Mouse (Mus musculus) layer of hippocampus, adult 18-20 months (tissue): ENCODE results near the gene Atoh8. TPM values are rescaled to one million over a fixed set of nuclear protein-coding genes. Genes with fewer than 3 reads are reported as not detected.

Source experiments
- DNase-seq, 2 experiments: peaks; one replicate each; pipeline ENCODE4 v3.0.0; 2022; ENCODE audit warnings: low spot score in 2 of 2
- total RNA-seq, 2 experiments: library from RNA; stranded (reverse); gene quantifications; 2 replicates each; pipeline ENCODE4 v1.2.3; 2021

The Atoh8 gene
- total RNA-seq, 2 experiments from 2014 or later, result 3.2 to 3.4 TPM

DNA sequence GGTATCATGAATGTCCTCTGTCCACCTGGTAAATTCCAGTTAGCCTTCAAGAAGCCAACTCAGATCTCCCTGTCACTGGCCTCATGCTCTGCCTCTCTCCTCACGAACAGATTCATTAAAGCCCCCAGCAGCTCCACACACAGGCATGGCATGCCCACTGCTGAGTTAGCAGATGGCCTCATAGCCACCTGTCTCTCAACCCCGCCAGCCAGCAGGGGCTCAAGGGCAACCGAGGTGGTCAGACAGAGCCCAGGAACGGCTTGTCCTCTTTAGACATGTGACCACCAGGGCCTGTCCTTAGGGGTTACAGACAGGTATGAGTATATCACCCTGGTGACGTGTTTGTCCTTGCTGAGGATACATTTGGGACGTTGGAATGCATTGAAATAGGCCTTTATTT lies 19.9 kb upstream of the Atoh8 start:
- DNase-seq, result no peak

DNA sequence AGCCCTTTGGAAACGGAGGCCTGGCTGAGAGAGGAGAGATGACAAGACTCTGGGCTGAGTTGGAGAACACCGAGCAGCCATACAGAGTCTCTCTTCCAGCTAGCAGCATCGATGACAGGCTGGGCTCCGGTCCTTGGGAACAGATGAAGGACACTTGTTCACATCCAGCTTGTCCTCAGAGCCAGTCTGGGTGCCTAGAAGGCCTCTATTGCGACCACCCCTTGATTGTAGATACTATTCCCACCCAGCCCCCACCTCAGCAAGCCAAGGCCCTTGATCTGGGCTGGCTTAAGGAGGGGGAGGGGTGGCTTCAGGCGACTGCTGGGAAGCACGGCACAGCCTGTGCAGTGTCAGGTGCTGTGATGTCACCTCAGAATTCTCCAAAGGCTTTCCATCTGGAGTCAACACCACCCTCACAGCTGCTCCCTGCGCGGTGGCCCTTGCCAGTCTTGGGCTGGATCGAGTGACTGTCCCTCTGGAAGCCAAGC lies 19.3 kb upstream of the Atoh8 start:
- DNase-seq, result no peak

DNA sequence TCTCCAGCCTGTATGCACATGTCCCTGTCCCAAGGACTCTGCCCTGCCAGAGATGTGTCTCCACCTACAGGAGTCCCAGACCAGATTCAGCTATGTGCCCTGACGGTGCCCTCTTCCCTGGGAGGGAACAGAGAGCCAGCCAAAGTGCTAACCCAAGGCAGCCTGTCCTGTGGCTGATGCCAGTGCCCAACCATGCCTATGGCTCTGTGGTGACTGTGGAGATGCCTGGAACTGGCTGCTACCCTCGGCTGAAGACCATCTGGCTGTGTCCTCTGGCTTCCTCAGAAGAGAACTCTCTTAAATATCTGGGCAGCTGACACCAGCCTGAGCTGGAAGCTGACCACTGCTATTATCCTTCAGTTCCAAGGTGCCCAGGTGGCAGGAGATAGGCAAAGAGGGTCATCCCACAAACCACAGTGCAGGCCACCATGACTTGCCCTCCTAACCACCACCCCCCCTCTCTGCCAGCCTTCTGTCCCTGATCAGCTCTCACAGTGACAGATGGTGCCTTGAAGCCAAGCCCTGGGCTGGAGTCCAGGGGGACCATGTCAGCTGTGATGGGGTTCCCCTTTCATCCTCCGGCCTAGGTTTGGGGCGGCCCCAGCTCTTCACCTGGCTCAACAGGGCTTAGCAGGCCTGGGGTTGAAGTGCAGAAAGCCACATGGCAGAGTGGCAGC lies 18.7 kb upstream of the Atoh8 start:
- no peak for DNase-seq

DNA sequence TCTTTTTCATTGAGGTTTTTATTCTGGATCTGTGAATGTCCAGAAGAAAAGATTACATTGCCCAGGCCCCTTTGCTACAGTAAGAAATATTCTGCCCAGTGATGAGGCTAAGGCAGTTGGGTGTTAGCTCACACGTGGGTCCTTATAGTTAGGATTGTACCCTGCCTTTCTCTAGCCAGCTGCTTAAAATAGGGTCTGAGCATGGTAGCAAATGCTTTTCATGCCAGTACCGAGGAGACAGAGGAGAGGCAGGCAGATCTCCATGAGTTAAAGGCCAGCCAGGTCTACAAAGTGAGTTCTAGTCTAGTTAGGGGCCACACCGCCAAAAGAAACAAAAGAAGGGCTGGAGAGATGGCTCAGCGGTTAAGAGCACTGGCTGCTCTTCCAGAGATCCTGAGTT lies 17.8 kb upstream of the Atoh8 start:
- DNase-seq, result no peak

DNA sequence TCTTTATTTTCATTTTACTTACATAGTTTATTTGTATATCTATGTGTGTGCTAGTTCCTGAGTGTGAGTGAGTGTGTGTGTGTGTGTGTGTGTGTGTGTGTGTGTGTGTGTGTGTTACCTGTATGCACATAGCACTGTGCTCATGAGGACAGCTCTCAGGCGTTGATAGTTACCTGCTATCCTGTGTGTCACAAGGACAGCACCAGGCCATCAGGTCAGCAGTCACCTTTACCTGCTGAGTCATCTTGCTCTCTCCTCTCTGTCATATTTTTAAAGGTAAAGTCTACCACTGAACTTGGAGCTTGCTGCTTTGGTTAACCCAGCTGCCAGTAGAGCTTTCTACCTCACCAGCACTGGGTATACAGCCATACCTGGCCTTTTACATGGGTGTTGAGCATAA lies 17.1 kb upstream of the Atoh8 start:
- no peak for DNase-seq

DNA sequence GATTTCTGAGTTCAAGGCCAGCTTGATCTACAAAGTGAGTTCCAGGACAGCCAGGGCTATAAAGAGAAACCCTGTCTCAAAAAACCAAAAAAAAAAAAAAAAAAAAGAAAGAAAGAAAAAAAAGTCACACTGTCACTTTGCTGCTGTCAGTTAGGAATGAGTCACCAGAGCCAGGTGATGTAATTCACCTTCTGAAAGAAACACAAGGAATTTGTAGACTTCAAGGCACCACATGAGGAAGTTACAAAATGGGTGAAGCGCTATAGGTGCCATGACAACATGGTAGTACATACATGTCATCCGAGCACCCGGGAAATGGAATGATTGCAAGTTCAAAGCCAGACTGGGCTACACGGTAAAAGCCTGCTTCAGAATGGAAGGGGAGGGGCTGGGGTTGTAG lies 14.6 kb upstream of the Atoh8 start:
- DNase-seq, result no peak

DNA sequence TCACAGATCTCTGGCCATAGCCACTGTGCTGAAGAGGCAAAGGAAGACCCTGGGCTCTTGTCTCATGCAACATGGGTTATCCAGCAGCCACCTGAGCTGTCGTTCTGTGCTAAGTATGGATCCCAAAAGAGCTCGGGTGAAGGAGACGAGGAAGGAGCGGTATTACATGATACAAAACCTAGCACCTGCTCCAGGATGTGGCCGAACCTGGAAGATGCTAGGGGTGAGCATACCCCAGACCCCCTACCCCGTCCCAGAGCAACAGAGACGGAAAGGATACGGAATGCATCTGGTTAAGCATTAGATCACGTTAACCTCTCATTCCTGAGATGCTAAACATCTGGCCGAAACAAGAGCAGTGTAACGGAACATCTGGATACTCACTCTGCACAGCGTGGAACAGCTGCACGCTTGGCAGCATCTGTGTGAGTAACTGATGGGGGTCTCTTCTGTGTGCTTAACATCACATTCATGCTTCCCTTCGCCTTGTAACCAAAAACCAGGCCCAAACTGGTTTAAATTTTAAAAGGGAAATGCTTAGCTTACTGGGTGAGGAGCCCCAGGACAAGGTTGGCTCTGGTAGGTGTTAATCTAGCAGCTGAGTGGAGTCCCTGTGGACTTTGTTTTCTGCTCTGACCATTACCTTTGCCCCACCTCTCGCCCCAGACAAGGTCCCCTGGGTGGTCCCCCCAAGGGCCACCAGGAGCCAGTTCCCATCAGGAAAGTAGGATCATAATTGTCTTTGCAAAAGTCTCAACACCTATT lies 13.0 kb upstream of the Atoh8 start:
- DNase-seq, result no peak

DNA sequence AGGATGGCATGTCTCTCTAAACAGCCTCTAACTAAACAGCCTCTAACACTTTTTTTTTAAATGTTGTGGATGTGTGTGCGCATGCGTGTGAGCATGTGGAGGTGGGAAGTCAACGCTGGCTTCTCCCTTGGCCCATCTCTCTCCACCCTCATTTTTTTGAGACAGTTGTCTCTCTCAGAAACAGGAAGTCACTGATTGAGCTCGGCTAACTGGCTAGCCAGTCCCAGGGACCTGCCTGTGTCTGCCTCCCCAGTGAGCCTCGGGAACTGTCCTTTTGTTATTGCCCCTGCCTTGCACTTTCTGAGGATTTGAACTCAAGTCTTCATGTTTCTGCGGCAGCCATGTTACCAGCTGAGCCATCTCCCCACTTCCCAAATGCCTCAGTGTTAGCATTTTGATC lies 10.9 kb upstream of the Atoh8 start:
- no peak for DNase-seq

DNA sequence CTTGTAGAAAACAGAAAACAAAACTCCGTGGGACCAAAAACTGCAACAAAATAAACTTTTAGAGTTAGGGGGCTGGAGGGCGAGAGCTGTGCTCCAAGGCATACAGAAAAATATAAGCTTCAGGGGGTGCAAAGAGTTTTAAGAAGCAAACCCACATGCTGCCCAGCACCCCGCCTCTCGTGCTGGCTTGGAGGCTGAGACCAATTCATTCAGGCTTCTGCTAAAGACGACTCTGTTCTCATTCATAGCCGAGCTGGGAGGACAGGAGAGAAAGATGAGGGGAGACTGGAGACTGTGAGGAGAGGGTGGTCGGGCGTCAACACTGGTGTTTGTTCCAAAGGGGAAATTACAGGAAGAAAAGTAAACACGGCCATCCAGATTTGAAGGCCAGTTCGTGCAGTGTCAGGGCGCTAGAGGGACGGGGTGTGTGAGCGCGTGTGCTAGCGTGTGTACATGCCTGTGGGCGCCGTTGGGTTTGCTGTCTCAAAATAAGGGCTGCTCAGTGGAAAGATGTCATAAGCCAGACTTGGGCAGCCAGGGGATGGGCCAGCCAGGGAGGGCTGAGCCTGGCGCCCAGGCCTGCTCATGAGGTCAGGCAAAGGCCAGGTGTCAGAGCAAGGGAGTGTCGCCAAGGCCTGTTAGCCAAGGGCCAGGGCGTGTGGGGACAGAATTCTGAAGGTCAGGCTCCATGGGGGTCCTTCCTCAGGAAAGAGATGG lies 9.3 kb upstream of the Atoh8 start:
- DNase-seq, result no peak

DNA sequence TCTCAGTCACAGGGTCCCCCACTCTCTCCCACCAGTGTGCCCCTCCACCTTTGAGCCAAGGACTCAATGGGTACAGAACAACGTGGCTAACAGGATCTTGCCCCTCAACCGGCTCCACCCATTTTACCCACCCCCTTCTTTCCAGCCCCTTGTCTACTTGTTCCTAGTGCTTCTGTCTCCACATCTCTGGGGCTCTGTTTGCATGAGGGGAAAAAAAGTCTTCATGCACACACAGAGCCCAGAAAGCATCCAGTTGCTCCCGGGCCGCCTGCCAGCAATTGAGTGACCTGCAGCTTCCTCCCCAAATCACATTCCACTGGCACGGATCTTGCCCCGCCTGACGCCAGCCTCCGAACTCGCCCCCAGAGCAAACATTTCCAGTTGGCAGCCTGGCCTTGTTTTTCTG lies 8.8 kb upstream of the Atoh8 start:
- DNase-seq, result peak; percentile 37 to 75

DNA sequence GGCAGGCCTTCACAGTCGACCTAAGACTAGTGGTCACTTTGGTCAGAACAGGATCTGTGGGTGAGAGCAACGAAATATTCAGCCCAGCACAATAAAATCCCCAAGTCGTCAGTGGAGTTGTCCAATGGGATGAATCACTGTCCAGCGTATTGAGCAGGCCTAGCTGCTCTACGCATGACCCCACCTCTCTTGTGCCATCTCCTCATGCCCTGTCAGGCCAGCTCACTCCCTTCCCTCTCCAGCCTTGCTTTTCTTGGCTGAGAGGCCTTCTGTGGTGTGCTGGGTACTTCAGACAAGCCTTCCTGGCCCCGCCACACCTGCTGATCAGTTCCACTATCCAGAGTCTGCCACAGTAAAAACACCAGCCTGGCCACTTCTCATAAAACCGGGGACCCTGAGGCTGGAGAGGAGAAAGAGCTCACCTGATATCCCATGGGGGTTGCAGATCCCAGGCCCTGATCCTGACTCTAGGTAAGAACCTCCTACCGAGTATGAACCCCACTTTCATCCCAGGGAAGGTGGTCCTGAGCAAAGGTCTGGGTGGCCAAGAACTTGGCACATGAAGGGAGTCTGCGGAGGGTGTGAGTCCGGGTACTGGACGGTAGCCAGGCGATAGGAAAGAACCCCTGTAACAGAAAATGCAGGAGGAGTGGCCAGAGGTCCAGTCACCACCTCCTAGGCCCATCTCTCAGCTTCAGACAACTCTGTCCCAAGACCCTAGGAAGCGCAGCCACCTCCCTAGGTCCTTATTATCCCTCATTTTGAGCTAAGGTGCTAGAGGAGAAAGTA lies 7.3 kb upstream of the Atoh8 start:
- DNase-seq, result no peak

DNA sequence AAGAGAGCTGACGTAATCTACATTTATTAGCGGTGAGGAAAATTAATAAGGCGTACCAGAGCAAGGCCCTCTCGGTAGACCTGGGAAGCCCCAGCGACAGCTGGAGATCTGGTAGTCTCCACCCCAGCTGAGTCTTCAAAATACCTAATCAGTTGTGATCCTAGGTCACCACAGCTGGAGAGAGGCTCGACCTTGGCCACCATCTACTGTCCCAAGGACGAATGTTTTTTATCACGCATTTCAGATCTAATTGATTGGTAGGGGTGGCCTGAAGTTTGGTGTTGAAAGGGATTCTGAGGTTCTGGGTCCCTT lies 6.4 kb upstream of the Atoh8 start:
- DNase-seq, result no peak

DNA sequence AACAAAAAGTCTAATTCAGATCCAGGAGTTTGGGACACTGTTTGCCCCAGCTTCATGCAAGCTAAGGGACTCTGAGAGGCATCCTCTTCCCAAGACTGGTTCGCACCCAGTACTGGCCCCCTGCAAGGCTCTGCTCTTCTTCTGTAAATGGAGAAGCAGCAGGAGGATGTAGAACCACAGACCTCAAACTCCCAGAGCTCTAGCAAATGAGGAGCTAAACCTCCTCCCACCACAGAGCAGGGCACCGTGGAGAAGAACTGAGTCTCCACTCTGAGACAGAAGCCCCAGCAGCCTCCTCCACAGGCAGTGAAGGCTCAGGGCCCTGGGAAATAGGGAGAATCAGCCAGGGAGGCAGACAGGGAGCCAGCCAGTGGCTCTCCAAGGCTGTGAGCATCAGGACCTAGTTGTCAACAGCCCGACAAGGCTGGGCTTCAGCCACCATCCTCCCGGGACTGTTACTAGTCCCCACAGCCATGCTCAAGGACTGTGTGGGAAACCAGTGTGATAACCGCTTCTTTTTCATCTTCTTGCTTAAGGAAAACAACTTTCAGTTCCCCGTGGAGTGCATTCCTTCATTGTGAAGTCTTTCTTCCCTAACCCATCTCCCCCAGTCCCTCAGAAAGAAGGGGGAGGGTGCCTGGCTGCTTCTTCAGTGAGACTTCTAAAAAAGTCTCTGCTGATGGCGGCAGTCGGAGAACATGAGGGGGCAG lies 5.9 kb upstream of the Atoh8 start:
- DNase-seq, result no peak

DNA sequence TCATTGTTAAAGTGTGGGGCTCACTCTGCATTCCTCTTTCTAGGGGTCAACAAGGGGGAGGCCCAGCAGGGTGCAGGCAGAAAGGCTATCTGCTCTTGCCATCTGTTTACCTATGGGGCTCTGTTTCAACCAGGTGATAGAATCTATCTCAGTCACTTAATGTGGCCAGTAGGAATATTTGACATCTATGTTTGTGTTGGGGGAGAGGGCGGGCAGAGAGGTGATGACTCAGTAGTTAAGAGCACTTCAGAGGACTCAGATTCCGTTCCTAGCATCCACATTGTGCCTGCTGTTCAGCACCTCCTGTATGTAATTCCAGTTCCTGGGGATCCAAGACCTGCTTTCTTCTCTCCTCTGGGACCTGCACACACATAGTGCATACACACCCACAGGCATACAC lies 4.7 kb upstream of the Atoh8 start:
- no peak for DNase-seq

DNA sequence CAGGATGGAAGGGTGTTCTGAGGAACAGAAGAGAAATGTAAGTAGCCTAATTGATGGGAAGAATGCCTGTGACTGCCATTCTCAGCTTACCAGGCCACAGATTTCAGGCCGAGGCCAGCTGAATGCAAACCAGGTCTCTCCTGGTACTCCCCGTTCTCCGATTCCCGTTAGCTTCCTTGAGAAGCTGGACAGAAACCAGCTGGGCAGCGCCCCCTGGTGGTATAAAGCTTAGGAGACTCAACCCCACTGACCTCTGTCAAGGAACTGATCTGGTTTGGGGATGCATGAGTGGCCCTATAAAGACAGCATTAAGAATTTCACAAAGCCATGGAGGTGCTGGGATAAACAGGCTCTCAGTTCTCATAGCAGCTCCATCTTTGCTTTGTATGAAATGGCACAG lies 1.7 kb upstream of the Atoh8 start:
- peak; percentile 61 to 86 for DNase-seq

DNA sequence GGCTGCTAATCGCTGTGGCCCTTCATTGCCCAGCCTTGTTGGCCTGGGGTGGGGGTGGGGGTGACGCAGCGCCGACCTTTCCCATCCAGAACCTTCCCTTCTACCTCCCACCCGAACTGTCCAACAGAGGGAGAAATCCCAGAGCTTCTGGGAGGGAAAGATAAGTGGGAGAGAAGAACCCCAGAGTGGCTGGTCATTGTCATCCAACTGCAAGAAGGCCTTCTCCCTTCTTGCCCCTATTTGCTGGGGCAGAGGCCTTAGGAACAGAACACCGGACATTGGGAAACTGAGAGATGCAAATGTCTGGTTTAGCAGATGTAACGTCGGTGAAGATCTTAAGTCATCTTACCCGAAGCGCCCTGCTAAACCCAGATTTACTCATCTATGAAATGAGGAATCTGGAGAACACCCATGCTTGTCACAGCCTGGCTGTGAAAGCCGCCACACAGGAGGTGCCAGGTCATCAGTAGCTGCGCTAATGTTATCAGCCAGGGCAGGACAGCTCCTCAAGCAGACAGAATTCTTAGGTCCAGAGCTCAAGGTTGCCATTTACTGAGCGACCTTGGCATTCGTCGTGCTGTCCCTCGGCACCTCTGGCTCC lies 530 bp upstream of the Atoh8 start:
- no peak for DNase-seq

DNA sequence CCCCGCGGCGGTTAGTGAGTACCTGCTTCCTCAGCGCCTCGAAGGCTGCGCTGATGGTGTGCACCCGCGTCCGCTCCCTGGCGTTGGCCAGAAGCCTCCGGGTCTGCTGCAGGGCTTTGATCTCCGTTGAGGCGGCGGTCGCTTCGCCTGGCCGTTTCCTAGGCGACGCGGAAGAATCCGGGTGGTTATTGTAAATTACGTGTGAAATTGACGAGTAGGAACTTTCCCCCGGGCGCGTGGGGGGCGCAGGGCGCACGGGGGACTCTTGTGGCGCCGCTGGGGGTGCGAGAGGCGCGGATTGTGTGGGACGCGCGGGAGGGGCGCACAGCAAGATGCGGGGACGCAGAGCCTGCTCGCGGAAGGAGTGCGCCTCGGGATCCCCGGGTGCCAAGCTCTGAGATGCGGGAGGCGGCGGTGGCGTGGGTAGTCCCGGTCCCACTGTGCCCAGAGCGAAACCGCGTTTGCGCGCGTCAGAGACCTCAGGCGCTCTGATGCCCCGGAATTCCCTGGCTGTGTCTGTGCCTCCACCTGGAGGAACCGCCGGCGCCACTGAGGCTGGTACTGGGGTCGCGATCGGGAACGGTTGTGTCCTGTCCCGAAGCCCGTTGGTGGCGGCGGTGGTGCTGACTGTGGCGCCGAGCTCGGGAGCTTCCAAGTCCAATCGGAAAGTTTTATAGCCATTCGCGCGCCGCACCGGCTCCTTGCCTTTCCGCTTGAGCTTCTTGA lies 842 bp downstream of the Atoh8 start:
- DNase-seq, result peak in 1 of 2 experiments; percentile 42

DNA sequence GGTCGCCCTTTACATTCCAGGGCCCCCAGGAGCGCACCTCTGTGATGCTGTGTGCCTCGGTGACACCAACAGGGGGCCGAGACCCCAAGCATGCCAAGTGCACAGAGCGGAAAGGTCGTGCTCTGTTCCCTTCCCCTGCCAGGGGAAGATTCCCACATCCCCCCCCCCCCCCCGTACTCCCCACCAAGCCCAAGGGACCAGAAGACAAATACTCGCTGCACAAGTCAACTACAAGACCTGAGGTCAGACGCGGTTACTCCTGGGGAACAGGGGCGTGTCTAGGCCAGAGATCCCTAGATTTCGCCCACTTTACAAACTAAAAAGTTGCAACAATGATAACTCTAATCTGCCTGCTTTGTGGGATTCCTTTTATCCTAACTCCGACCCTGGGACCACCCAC lies 1.4 kb downstream of the Atoh8 start:
- DNase-seq, result no peak

DNA sequence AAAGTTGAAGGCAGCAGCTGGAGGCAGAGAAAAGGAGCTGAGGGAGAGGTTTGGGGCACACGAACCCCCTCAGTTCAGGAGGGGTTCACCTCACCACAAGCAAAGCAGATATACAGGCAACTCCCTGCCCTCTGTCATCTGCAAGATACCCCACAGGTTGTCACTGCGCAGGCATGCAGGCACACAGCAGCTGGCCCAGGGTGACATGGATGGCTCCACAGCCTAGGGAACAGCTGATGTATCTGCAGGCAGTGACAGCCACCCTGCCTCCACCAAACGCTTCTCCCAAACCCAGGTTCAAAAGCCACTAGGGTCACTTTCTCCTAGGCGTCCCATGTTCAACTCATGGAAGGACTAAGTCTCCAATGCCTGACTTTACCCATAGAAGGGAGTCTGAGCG lies 2.5 kb downstream of the Atoh8 start:
- DNase-seq, result no peak

DNA sequence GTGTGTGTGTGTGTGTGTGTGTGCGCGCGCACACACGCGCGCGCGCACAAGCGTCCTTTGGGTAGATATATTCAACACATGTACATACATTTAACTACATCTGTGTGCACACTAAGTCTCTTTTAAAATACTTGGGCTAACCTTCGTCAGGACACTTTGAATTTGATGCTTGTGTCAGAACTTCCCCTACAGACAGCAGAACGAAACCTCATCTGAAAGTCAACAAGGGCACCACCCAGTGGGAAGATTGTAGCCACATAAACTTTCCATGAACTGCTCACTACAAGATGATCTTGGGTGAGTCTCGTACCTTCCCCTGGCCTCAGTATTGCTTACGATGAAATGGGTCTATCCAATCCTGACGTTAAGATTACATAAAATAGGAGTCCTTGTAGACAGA lies 3.0 kb downstream of the Atoh8 start:
- DNase-seq, result no peak
